Mouse (Mus musculus) intestine, embryonic 14.5 days (tissue): ENCODE measurements around the gene Cma2. TPM values are rescaled to one million over a fixed set of nuclear protein-coding genes. Genes with fewer than 3 reads are reported as not detected.
"Not testable (repeated sequence)": the region's sequence is repeated elsewhere in the genome, so short reads cannot be mapped to it uniquely, and the experiment has no call there.

Experiments
- ATAC-seq: fragments of 200-750 bp; cut with Nextera tagmentation; replicated peaks from 2 replicates; pipeline ENCODE4 v1.8.0; 2017; ENCODE audit warnings: low read depth, moderate number of reproducible peaks, moderate TSS enrichment, moderate library complexity; ENCODE audit not compliant: low FRiP score, low TSS enrichment
- DNase-seq: peaks from one replicate; pipeline ENCODE4 v3.0.0-alpha.2; 2018; ENCODE audit warnings: low spot score
- H3K27ac ChIP-seq: fragments of 300-500 bp; sonication (generic); 2 replicates; pipeline ENCODE4 v1.5.1; 2014; ENCODE audit warnings: low read depth, mild to moderate bottlenecking, control low read depth
- H3K27me3 ChIP-seq: fragments of 300-500 bp; sonication (generic); replicated peaks from 2 replicates; pipeline ENCODE4 v1.6.1; 2014; ENCODE audit warnings: low read length, control low read depth; ENCODE audit not compliant: control insufficient read depth, insufficient read depth
- H3K36me3 ChIP-seq: fragments of 300-500 bp; sonication (generic); 2 replicates; pipeline ENCODE4 v1.6.1; 2014; ENCODE audit warnings: low read length, control low read depth; ENCODE audit not compliant: control insufficient read depth, insufficient read depth
- H3K4me1 ChIP-seq: fragments of 300-500 bp; sonication (generic); replicated peaks from 2 replicates; pipeline ENCODE4 v1.6.1; 2014; ENCODE audit warnings: low read length, control low read depth, mixed read lengths; ENCODE audit not compliant: control insufficient read depth, insufficient read depth
- H3K4me2 ChIP-seq: fragments of 300-500 bp; sonication (generic); 2 replicates; pipeline ENCODE4 v1.6.1; 2014; ENCODE audit warnings: low read length
- H3K4me3 ChIP-seq: fragments of 300-500 bp; sonication (generic); 2 replicates; pipeline ENCODE4 v1.5.1; 2014; ENCODE audit warnings: low read depth, low read length, control low read depth, mixed read lengths
- H3K9ac ChIP-seq: fragments of 300-500 bp; sonication (generic); 2 replicates; pipeline ENCODE4 v1.6.1; 2014; ENCODE audit warnings: mild to moderate bottlenecking, low read length
- H3K9me3 ChIP-seq: fragments of 300-500 bp; sonication (generic); 2 replicates; pipeline ENCODE4 v1.6.1; 2016; ENCODE audit warnings: low read length, control low read depth; ENCODE audit not compliant: control insufficient read depth
- WGBS: fragments of 180-500 bp; shearing (Covaris S2); extraction: QIAGEN DNeasy Blood & Tissue Kit; methylation state at CpG from one replicate; pipeline ENCODE4 v1.1.7; 2014; 5-methylcytosine and 5-hydroxymethylcytosine counted together
- polyA plus RNA-seq: library from polyadenylated mRNA; unstranded; fragments of >200 nt; fragmentation: Nextera tagmentation; extraction: Ambion mirVana; gene quantifications from 2 replicates; pipeline ENCODE4 v1.2.1, GENCODE M21; 2014

Gene Cma2
- polyA plus RNA-seq, 1 experiment from 2014 or later, result not detected

DNA sequence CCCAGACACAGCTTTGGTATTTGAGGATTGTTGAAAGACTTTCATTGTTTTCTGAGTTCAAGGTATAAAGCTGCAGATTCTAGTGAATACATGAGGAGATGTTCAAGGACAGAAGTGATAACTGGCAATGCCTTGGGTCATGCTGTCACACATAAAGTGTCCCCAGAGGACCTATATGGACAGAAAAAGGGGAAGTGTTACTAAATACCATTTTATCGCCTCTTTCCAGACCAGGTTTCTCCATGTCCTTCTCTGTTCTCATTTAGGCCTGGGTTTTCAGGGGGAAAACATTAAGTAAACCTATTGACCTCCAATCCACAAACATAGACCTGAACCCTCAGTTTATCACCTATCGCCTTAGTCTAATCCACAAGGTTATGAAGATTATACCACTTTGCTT lies 63.1 kb downstream of the Cma2 start:
- Histone ChIP-seq H3K4me3 (no peak overlapping the region), H3K9me3 (no peaks in the 10 kb centered on the region), H3K4me1 (no peaks in the 10 kb centered on the region), H3K36me3 (no peaks in the 10 kb centered on the region), H3K4me2 (no peak overlapping the region), H3K27me3 (no peaks in the 10 kb centered on the region), H3K27ac (no peak overlapping the region), H3K9ac (no peak overlapping the region)
- no peak for DNase-seq
- 93% methylated on average over 2 of the region's 2 CpGs for WGBS
- ATAC-seq, result no peak

DNA sequence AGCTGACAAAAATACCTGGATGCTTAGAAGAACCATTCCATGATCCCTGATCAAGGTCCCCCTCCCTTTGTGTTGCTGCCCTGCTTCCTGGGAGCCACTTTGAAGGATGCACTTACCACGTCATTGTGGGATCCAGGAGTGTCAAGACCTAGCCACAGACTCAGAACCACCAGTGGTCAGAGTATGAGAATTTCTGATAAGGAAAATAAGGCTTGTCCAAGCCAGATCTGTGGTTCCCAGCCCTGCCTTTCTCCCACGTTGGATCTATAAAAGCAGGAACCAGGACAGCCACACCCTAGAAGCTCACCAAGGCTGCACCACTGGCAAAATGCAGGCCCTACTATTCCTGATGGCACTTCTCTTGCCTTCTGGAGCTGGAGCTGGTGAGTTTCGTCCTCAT lies 66.9 kb downstream of the Cma2 start, which contains the start of gene Mcpt1:
Gene Mcpt1, plus strand, starts transcription at position 301 of the 400 bp plus-strand sequence.
- WGBS, result 77% methylated on average over 3 of the region's 3 CpGs
- H3K9me3 ChIP-seq, H3K4me1 ChIP-seq, H3K9ac ChIP-seq, H3K4me2 ChIP-seq, H3K36me3 ChIP-seq, DNase-seq, ATAC-seq, H3K4me3 ChIP-seq, H3K27ac ChIP-seq, H3K27me3 ChIP-seq: not testable (repeated sequence)

DNA sequence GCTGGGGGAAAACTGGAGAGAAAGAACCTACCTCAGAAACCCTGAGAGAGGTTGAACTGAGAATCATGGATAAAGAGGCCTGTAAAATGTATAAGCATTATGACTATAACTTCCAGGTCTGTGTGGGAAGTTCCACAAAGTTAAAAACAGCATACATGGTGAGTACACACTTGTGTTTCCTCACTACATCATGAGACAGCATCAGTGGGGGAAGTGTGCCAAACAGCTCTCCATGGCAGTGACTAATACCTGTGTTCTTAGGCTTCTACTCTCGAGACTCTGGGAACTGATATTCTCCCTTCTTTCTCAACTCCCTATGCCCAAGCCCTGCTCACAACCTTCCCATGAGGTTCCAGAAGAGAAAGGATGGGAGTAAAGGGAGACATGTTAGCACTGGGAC lies 68.7 kb downstream of the Cma2 start:
- H3K9ac ChIP-seq, result no peak overlapping the region
- no peaks in the 10 kb centered on the region for H3K27me3 ChIP-seq
- H3K9me3 ChIP-seq, result no peaks in the 10 kb centered on the region
- H3K36me3 ChIP-seq, result no peaks in the 10 kb centered on the region
- no peaks in the 10 kb centered on the region for H3K4me1 ChIP-seq
- no peak for DNase-seq
- H3K4me3 ChIP-seq, result no peak overlapping the region
- H3K27ac ChIP-seq, result no peak overlapping the region
- H3K4me2 ChIP-seq, result no peak overlapping the region
- no peak for ATAC-seq
- WGBS, result 55% methylated on average over 1 of the region's 1 CpGs

DNA sequence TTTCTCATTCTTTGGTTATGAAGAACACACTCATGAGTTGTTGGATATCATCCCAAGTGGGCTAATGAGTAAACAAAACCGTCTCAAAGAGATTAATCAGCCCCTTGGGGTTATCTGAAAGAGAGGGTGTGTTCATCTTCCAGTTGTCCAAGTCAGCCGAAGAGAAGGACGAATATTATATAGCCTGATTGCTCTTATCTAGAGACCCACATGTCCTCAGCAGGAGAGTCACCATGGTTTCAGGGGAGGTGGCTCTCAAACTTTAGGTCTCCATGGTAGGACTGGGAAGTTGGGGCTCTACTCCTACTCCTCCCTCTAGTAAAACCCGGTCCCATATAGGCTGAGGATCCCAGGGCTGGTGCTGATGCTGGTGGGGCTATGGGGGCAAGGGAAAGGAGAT lies 70.5 kb downstream of the Cma2 start:
- not testable (repeated sequence) for H3K9me3 ChIP-seq, H3K4me1 ChIP-seq, H3K4me2 ChIP-seq, H3K9ac ChIP-seq, H3K27me3 ChIP-seq, H3K36me3 ChIP-seq, DNase-seq, ATAC-seq, H3K4me3 ChIP-seq, H3K27ac ChIP-seq
- 64% methylated on average over 3 of the region's 4 CpGs for WGBS

Other genes with a start within 250 kb of the Cma2 start
- gene Tgm1, start 237.1 kb upstream of the Cma2 start, polyA plus RNA-seq, result 1.3 and 1.6 TPM in 2 replicates
- 29.7 and 32.7 TPM in 2 replicates for gene Rabggta, start 228.7 kb upstream of the Cma2 start, polyA plus RNA-seq
- gene Dhrs1, start 205.3 kb upstream of the Cma2 start, polyA plus RNA-seq, result 81.9 and 84.3 TPM in 2 replicates
- gene Nop9, start 205.3 kb upstream of the Cma2 start, polyA plus RNA-seq, result 42.8 and 45.0 TPM in 2 replicates
- 5.4 and 8.1 TPM in 2 replicates for gene Cideb, start 192.5 kb upstream of the Cma2 start, polyA plus RNA-seq
- gene Ltb4r2, start 189.6 kb upstream of the Cma2 start, polyA plus RNA-seq, result 0.08 and 0.65 TPM in 2 replicates
- gene Ltb4r1, start 185.0 kb upstream of the Cma2 start, polyA plus RNA-seq, result 0.30 and 0.38 TPM in 2 replicates
- gene Adcy4, start 166.9 kb upstream of the Cma2 start, polyA plus RNA-seq, result 5.8 and 7.2 TPM in 2 replicates
- gene Ripk3, start 162.1 kb upstream of the Cma2 start, polyA plus RNA-seq, result 48.5 and 51.7 TPM in 2 replicates
- gene Nfatc4, start 127.8 kb upstream of the Cma2 start, polyA plus RNA-seq, result 34.3 and 37.4 TPM in 2 replicates
- 15.9 and 18.6 TPM in 2 replicates for gene Nynrin, start 97.0 kb upstream of the Cma2 start, polyA plus RNA-seq
- 0.18 and 0.23 TPM in 2 replicates for gene Cbln3, start 66.6 kb upstream of the Cma2 start, polyA plus RNA-seq
- 10.4 and 11.2 TPM in 2 replicates for gene Khnyn, start 66.0 kb upstream of the Cma2 start, polyA plus RNA-seq
- 66.2 and 70.4 TPM in 2 replicates for gene Sdr39u1, start 50.7 kb upstream of the Cma2 start, polyA plus RNA-seq
- gene Cma1, start 6.3 kb upstream of the Cma2 start, polyA plus RNA-seq, result 0.95 and 1.1 TPM in 2 replicates
- 0.24 TPM in 2 replicates for gene Mcpt1, start 67.0 kb downstream of the Cma2 start, polyA plus RNA-seq
- not detected in 2 replicates for gene Mcpt9, start 79.5 kb downstream of the Cma2 start, polyA plus RNA-seq
- 0.17 and 0.18 TPM in 2 replicates for gene Mcpt2, start 91.1 kb downstream of the Cma2 start, polyA plus RNA-seq
- gene Mcpt4, start 111.3 kb downstream of the Cma2 start, polyA plus RNA-seq, result 0.22 TPM in 1 of 2 replicates, not detected in the other
- 1.5 and 1.8 TPM in 2 replicates for gene Mcpt8, start 134.3 kb downstream of the Cma2 start, polyA plus RNA-seq
- gene Ctsg, start 151.6 kb downstream of the Cma2 start, polyA plus RNA-seq, result not detected in 2 replicates
- gene Gzme, start 169.6 kb downstream of the Cma2 start, polyA plus RNA-seq, result not detected in 2 replicates
- not detected in 2 replicates for gene Gzmd, start 181.6 kb downstream of the Cma2 start, polyA plus RNA-seq
- gene Gzmg, start 208.6 kb downstream of the Cma2 start, polyA plus RNA-seq, result not detected in 2 replicates
- gene Gzmn, start 223.6 kb downstream of the Cma2 start, polyA plus RNA-seq, result not detected in 2 replicates